Mouse (Mus musculus) testis, adult 2 months (tissue): ENCODE results near the gene Fam72a.

Experiments
- CTCF ChIP-seq: fragments of 200-500 bp; IDR thresholded peaks from 2 replicates; pipeline ENCODE4 v1.5.1; 2012; ENCODE audit warnings: low read depth, mild to moderate bottlenecking, inconsistent platforms, low read length, moderate library complexity; ENCODE audit not compliant: control insufficient read depth, insufficient read depth, insufficient replicate concordance
- POLR2A ChIP-seq: fragments of 200-500 bp; IDR thresholded peaks from 2 replicates; pipeline ENCODE4 v1.6.1; 2012; ENCODE audit warnings: low read depth, mild to moderate bottlenecking, inconsistent platforms, low read length, moderate library complexity; ENCODE audit not compliant: control insufficient read depth

- TF ChIP-seq CTCF (no peak), POLR2A (no peak)
Measured at GRCm38 (mm10) chr1:131539771-131540170, 12.1 kb downstream of the Fam72a start.
